Mouse (Mus musculus): Measurements from ENCODE around the gene C2cd4b. TPM values are rescaled to one million over a fixed set of nuclear protein-coding genes. Genes with fewer than 3 reads are reported as not detected.
"Not testable (repeated sequence)": the region's sequence is repeated elsewhere in the genome, so short reads cannot be mapped to it uniquely, and the experiment has no call there.

The C2cd4b gene
- polyA plus RNA-seq, 1 experiment from 2014 or later = 0.70 TPM

DNA sequence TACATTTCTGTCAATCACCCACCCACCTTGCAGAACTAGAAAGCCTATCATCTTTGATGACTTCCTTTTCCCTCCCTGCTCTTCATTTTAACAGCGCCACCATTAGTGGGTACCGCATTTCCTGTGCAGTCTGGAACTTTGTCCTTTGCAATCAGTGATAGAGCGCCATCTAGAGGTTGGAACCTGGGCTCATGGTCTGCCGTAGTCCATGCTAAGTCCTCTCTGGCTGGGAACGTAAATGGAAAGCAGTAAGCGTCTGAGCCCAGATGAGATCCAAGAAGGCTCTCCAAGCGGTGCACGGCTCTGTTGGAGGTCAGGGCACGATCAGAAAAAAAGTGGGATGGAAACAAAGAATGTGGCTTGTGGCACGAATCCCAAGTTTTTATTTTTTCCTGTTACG, 23.8 kb upstream of the C2cd4b start:
- Histone ChIP-seq H3K4me3 (ENCODE audit: low read depth, low read length) (no peak overlapping the region), H3K9me3 (replicated peaks; ENCODE audit: control insufficient read depth, low read length, poor library complexity, severe bottlenecking) (no peaks in the 10 kb centered on the region), H3K36me3 (ENCODE audit: control insufficient read depth, insufficient read depth, low read length) (no peaks in the 10 kb centered on the region), H3K27ac (ENCODE audit: low read length) (no peak overlapping the region), H3K4me1 (ENCODE audit: control insufficient read depth, insufficient read depth, low read length) (no peaks in the 10 kb centered on the region), H3K9ac (ENCODE audit: low read depth, low read length) (no peak overlapping the region), H3K27me3 (ENCODE audit: control insufficient read depth, insufficient read depth, low read depth, low read length) (no peaks in the 10 kb centered on the region), H3K4me2 (ENCODE audit: low read length) (no peak overlapping the region)
- 51% methylated on average over 11 of the region's 11 CpGs for WGBS
- ATAC-seq = no peak

DNA sequence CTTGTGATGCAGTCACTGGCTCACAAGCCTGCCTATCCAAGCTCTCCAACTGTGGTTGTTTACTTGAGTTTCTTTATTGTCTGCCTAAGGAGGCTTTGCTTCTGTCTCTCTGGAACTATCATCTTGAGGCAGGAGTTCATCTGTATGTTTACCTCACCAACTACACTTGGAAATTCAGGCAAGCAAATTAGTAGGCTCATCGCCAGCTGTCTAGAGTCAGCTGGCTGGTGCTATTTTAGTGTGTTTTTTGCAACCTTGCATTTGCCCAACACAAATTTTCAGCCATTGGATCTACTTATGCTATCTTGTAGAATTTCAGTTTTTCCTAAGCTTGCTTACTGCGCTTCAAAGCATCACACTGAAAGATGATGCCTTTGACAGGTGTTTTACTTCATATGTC, 18.0 kb upstream of the C2cd4b start:
- no peak overlapping the region for H3K4me3 ChIP-seq (ENCODE audit: low read depth, low read length)
- no peaks in the 10 kb centered on the region for H3K36me3 ChIP-seq (ENCODE audit: control insufficient read depth, insufficient read depth, low read length)
- no peaks in the 10 kb centered on the region for H3K9me3 ChIP-seq (replicated peaks; ENCODE audit: control insufficient read depth, low read length, poor library complexity, severe bottlenecking)
- no peaks in the 10 kb centered on the region for H3K4me1 ChIP-seq (ENCODE audit: control insufficient read depth, insufficient read depth, low read length)
- no peak for ATAC-seq
- H3K4me2 ChIP-seq (ENCODE audit: low read length) = no peak overlapping the region
- WGBS = 93% methylated on average over 2 of the region's 2 CpGs
- no peaks in the 10 kb centered on the region for H3K27me3 ChIP-seq (ENCODE audit: control insufficient read depth, insufficient read depth, low read depth, low read length)
- no peak overlapping the region for H3K9ac ChIP-seq (ENCODE audit: low read depth, low read length)
- H3K27ac ChIP-seq (ENCODE audit: low read length) = no peak overlapping the region

- H3K4me1 ChIP-seq (ENCODE audit: control insufficient read depth, insufficient read depth, low read length) = no peaks in the 10 kb centered on the region
- no peak overlapping the region for H3K4me3 ChIP-seq (ENCODE audit: low read depth, low read length)
- no peaks in the 10 kb centered on the region for H3K9me3 ChIP-seq (replicated peaks; ENCODE audit: control insufficient read depth, low read length, poor library complexity, severe bottlenecking)
- no peak overlapping the region for H3K9ac ChIP-seq (ENCODE audit: low read depth, low read length)
- ATAC-seq = no peak
- WGBS = 86% methylated on average over 16 of the region's 16 CpGs
- H3K4me2 ChIP-seq (ENCODE audit: low read length) = no peak overlapping the region
- H3K36me3 ChIP-seq (ENCODE audit: control insufficient read depth, insufficient read depth, low read length) = no peaks in the 10 kb centered on the region
- H3K27ac ChIP-seq (ENCODE audit: low read length) = no peak overlapping the region
- peaks cover 3% of the 10 kb centered on the region for H3K27me3 ChIP-seq (ENCODE audit: control insufficient read depth, insufficient read depth, low read depth, low read length)
Measured at GRCm38 (mm10) chr9:67753411-67754182, 5.6 kb upstream of the C2cd4b start.

DNA sequence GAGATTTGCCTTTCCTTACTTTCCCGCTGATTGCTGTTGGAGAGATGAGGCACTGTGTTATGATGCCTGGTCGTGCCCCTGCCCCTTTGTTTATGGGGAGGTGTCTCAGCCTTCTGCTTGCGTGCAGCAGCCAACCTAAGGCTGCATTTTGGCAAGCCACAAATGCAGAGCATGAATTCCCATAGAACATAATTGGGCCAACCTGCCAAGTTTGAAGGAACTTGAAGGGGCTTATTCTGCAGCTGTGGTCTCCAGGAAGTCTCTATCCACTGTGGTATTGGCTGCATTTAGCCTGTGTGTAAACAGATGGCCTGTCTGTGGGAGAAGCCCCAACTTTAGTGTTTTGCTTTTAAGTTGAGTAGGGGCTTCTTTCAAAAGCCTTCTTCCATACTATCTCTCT, 4.5 kb upstream of the C2cd4b start:
- ATAC-seq = no peak
- Histone ChIP-seq H3K9ac (ENCODE audit: low read depth, low read length) (no peak overlapping the region), H3K36me3 (ENCODE audit: control insufficient read depth, insufficient read depth, low read length) (no peaks in the 10 kb centered on the region), H3K27me3 (ENCODE audit: control insufficient read depth, insufficient read depth, low read depth, low read length) (peaks cover 5% of the 10 kb centered on the region), H3K4me2 (ENCODE audit: low read length) (no peak overlapping the region), H3K4me3 (ENCODE audit: low read depth, low read length) (no peak overlapping the region), H3K9me3 (replicated peaks; ENCODE audit: control insufficient read depth, low read length, poor library complexity, severe bottlenecking) (no peaks in the 10 kb centered on the region), H3K27ac (ENCODE audit: low read length) (no peak overlapping the region), H3K4me1 (ENCODE audit: control insufficient read depth, insufficient read depth, low read length) (peaks cover 9% of the 10 kb centered on the region)
- WGBS = 69% methylated on average over 3 of the region's 3 CpGs

- 4% methylated on average over 9 of the region's 9 CpGs for WGBS
- ATAC-seq = 0 out of 2 replicates have a peak, but pooled peaks have one; percentile 46
- H3K27me3 ChIP-seq (ENCODE audit: control insufficient read depth, insufficient read depth, low read depth, low read length) = peaks cover 5% of the 10 kb centered on the region
Measured at GRCm38 (mm10) chr9:67758686-67759085, 551 bp upstream of the C2cd4b start.

GRCm38 (mm10) chr9:67759956-67760764, 923 bp downstream of the C2cd4b start:
- H3K36me3 ChIP-seq (ENCODE audit: control insufficient read depth, insufficient read depth, low read length); H3K27me3 ChIP-seq (ENCODE audit: control insufficient read depth, insufficient read depth, low read depth, low read length); H3K9me3 ChIP-seq (replicated peaks; ENCODE audit: control insufficient read depth, low read length, poor library complexity, severe bottlenecking): not testable (repeated sequence)
- ATAC-seq = peak; percentile 91
- Histone ChIP-seq H3K4me1 (ENCODE audit: control insufficient read depth, insufficient read depth, low read length) (peaks cover 14% of the 10 kb centered on the region), H3K9ac (ENCODE audit: low read depth, low read length) (peak overlapping the region; percentile 78), H3K27ac (ENCODE audit: low read length) (peak overlapping the region; percentile 84), H3K4me3 (ENCODE audit: low read depth, low read length) (peak overlapping the region; percentile 69), H3K4me2 (ENCODE audit: low read length) (peak overlapping the region; percentile 93)
- under 1% methylated on average over 83 of the region's 114 CpGs for WGBS

More at GRCm38 (mm10) chr9:67758686-67759085, 551 bp upstream of the C2cd4b start:
- Histone ChIP-seq H3K4me3 (ENCODE audit: low read depth, low read length) (peak overlapping the region; percentile 69), H3K36me3 (ENCODE audit: control insufficient read depth, insufficient read depth, low read length) (no peaks in the 10 kb centered on the region), H3K4me1 (ENCODE audit: control insufficient read depth, insufficient read depth, low read length) (peaks cover 14% of the 10 kb centered on the region), H3K4me2 (ENCODE audit: low read length) (peak overlapping the region; percentile 93), H3K9ac (ENCODE audit: low read depth, low read length) (no peak overlapping the region), H3K27ac (ENCODE audit: low read length) (no peak overlapping the region), H3K9me3 (replicated peaks; ENCODE audit: control insufficient read depth, low read length, poor library complexity, severe bottlenecking) (no peaks in the 10 kb centered on the region)

DNA sequence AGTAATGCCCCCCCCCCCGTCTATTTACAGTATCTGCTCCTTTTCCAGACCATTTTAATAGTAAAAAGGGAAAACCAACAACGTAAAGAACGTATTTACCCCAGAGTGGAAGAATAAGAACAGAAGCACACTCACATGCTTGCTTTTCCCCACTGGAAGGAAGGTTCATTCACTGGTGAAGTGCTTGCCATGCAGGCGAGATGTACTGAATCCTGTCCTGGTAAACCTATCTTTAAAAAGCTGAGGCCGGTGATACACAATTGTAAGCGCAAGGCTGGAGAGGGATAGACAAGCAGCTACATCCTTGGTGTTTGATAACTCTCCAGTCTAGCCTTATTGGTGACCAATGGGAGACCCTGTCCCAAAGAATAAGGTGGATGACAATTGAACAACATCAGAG, 1.8 kb downstream of the C2cd4b start:
- no peak overlapping the region; the same call in 1 of the 2 replicates for H3K27ac ChIP-seq (ENCODE audit: low read length)
- H3K36me3 ChIP-seq (ENCODE audit: control insufficient read depth, insufficient read depth, low read length) = no peaks in the 10 kb centered on the region
- H3K4me2 ChIP-seq (ENCODE audit: low read length) = peak overlapping the region; percentile 93
- peak overlapping the region; percentile 78 for H3K9ac ChIP-seq (ENCODE audit: low read depth, low read length)
- H3K4me1 ChIP-seq (ENCODE audit: control insufficient read depth, insufficient read depth, low read length) = peaks cover 14% of the 10 kb centered on the region
- no peak for ATAC-seq
- peaks cover 5% of the 10 kb centered on the region for H3K27me3 ChIP-seq (ENCODE audit: control insufficient read depth, insufficient read depth, low read depth, low read length)
- 53% methylated on average over 6 of the region's 6 CpGs for WGBS
- peak overlapping the region; percentile 69 for H3K4me3 ChIP-seq (ENCODE audit: low read depth, low read length)
- H3K9me3 ChIP-seq (replicated peaks; ENCODE audit: control insufficient read depth, low read length, poor library complexity, severe bottlenecking) = no peaks in the 10 kb centered on the region

DNA sequence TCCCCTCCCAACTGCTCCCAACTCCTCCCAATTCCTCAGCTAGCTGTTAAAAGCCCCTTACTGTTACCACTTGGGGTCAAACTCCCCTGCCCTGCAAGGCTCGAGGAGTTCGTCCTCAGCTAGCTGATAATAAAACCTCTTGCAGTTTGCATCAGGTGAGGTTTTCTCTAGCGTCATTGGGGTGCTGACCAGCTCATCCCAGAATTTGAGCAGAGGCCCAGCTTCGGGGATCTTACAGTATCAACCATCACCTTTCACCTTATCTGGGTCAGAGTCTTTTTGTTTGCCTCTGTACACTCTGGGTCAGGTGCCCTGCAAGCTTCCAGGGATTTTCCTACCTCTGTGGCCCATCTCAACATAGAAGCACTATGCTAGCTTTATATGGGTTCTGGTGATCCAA, 4.1 kb downstream of the C2cd4b start:
- WGBS = 86% methylated on average over 4 of the region's 4 CpGs
- H3K36me3 ChIP-seq (ENCODE audit: control insufficient read depth, insufficient read depth, low read length) = no peaks in the 10 kb centered on the region
- H3K9ac ChIP-seq (ENCODE audit: low read depth, low read length) = no peak overlapping the region
- no peak overlapping the region for H3K27ac ChIP-seq (ENCODE audit: low read length)
- no peak overlapping the region for H3K4me2 ChIP-seq (ENCODE audit: low read length)
- peaks cover 14% of the 10 kb centered on the region for H3K4me1 ChIP-seq (ENCODE audit: control insufficient read depth, insufficient read depth, low read length)
- no peak overlapping the region for H3K4me3 ChIP-seq (ENCODE audit: low read depth, low read length)
- ATAC-seq = no peak
- no peaks in the 10 kb centered on the region for H3K9me3 ChIP-seq (replicated peaks; ENCODE audit: control insufficient read depth, low read length, poor library complexity, severe bottlenecking)
- peaks cover 2% of the 10 kb centered on the region; the same call in 1 of the 2 replicates for H3K27me3 ChIP-seq (ENCODE audit: control insufficient read depth, insufficient read depth, low read depth, low read length)

DNA sequence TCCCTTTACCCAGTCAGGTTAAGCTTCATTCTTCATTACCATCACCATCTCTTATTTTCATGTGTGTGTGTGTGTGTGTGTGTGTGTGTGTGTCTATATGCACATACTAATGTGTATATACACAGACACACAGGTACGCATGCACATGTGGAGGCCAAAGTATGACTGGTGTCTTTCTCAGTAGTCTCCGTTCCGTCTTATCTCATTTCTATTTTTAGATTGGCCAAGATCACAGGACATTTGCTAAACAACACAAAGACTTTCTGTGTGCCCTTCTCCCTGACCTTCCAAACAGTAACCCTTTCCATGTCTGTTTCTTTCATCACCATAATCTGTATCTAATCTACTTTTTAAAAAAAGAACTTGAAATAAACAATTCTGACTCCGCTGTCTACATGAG, 7.2 kb downstream of the C2cd4b start:
- ATAC-seq = no peak
- Histone ChIP-seq H3K4me3 (ENCODE audit: low read depth, low read length) (no peak overlapping the region), H3K27me3 (ENCODE audit: control insufficient read depth, insufficient read depth, low read depth, low read length) (no peaks in the 10 kb centered on the region; the same call in 1 of the 2 replicates), H3K27ac (ENCODE audit: low read length) (no peak overlapping the region), H3K36me3 (ENCODE audit: control insufficient read depth, insufficient read depth, low read length) (no peaks in the 10 kb centered on the region), H3K9ac (ENCODE audit: low read depth, low read length) (no peak overlapping the region), H3K9me3 (replicated peaks; ENCODE audit: control insufficient read depth, low read length, poor library complexity, severe bottlenecking) (no peaks in the 10 kb centered on the region), H3K4me1 (ENCODE audit: control insufficient read depth, insufficient read depth, low read length) (no peaks in the 10 kb centered on the region), H3K4me2 (ENCODE audit: low read length) (no peak overlapping the region)
- 90% methylated on average over 4 of the region's 4 CpGs for WGBS

Measured in midbrain, embryonic 16.5 days (tissue).